Mouse (Mus musculus): ENCODE measurements around the gene Trim65.
"Not testable (repeated sequence)": the region's sequence is repeated elsewhere in the genome, so short reads cannot be mapped to it uniquely, and the experiment has no call there.

Trim65 gene

GRCm38 (mm10) chr11:116109441-116110081, 21.4 kb downstream of the Trim65 start:
- in situ Hi-C loops (cut with MboI; ENCODE audit: low sequenced_read_pairs): no loop called here

GRCm38 (mm10) chr11:116108464-116109137, 22.3 kb downstream of the Trim65 start:
- in situ Hi-C loops (cut with MboI; ENCODE audit: low sequenced_read_pairs): no loop called here

GRCm38 (mm10) chr11:116107777-116108285, 23.1 kb downstream of the Trim65 start:
- in situ Hi-C loops (cut with MboI; ENCODE audit: low sequenced_read_pairs): no loop called here

GRCm38 (mm10) chr11:116106963-116107776, 23.8 kb downstream of the Trim65 start:
- in situ Hi-C loops (cut with MboI; ENCODE audit: low sequenced_read_pairs): no loop called here

- in situ Hi-C loops (cut with MboI; ENCODE audit: low sequenced_read_pairs): no loop called here
Measured at GRCm38 (mm10) chr11:116106154-116106962, 24.6 kb downstream of the Trim65 start.

- in situ Hi-C loops (cut with MboI; ENCODE audit: low sequenced_read_pairs): no loop called here
Measured at GRCm38 (mm10) chr11:116105065-116105464, 25.9 kb downstream of the Trim65 start.

- in situ Hi-C loops (cut with MboI; ENCODE audit: low sequenced_read_pairs): no loop called here
Measured at GRCm38 (mm10) chr11:116104006-116104646, 26.8 kb downstream of the Trim65 start.

- in situ Hi-C loops (cut with MboI; ENCODE audit: low sequenced_read_pairs): no loop called here
Measured at GRCm38 (mm10) chr11:116103572-116103971, 27.4 kb downstream of the Trim65 start.

- in situ Hi-C loops (cut with MboI; ENCODE audit: low sequenced_read_pairs): no loop called here
Measured at GRCm38 (mm10) chr11:116102472-116102871, 28.5 kb downstream of the Trim65 start.

- in situ Hi-C loops (cut with MboI; ENCODE audit: low sequenced_read_pairs): no loop called here
Measured at GRCm38 (mm10) chr11:116101931-116102381, 29.0 kb downstream of the Trim65 start.

GRCm38 (mm10) chr11:116100839-116101238, 30.1 kb downstream of the Trim65 start:
- in situ Hi-C loops (cut with MboI; ENCODE audit: low sequenced_read_pairs): no loop called here

- in situ Hi-C loops (cut with MboI; ENCODE audit: low sequenced_read_pairs): no loop called here
Measured at GRCm38 (mm10) chr11:116100385-116100784, 30.5 kb downstream of the Trim65 start.

GRCm38 (mm10) chr11:116099462-116099861, 31.5 kb downstream of the Trim65 start:
- in situ Hi-C loops (cut with MboI; ENCODE audit: low sequenced_read_pairs): no loop called here

- in situ Hi-C loops (cut with MboI; ENCODE audit: low sequenced_read_pairs): no loop called here
Measured at GRCm38 (mm10) chr11:116098711-116099460, 32.0 kb downstream of the Trim65 start.

- in situ Hi-C loops (cut with MboI; ENCODE audit: low sequenced_read_pairs): no loop called here
Measured at GRCm38 (mm10) chr11:116096213-116097108, 34.5 kb downstream of the Trim65 start.

- in situ Hi-C loops (cut with MboI; ENCODE audit: low sequenced_read_pairs): no loop called here
Measured at GRCm38 (mm10) chr11:116095573-116095972, 35.4 kb downstream of the Trim65 start.

GRCm38 (mm10) chr11:116093771-116094565, 37.0 kb downstream of the Trim65 start:
- in situ Hi-C loops (cut with MboI; ENCODE audit: low sequenced_read_pairs): no loop called here

- in situ Hi-C loops (cut with MboI; ENCODE audit: low sequenced_read_pairs): not testable (repeated sequence)
Measured at GRCm38 (mm10) chr11:116092959-116093358, 38.0 kb downstream of the Trim65 start.

All from CH12F3 (cell line).